Mouse (Mus musculus) retina, embryonic 14.5 days (tissue): Measurements from ENCODE around the gene Cntfr.

Experiments used
- DNase-seq: peaks from one replicate; pipeline ENCODE4 v3.0.0-alpha.2; 2015; ENCODE audit warnings: low spot score

The Cntfr gene

GRCm38 (mm10) chr4:41648627-41649026, 48.3 kb downstream of the Cntfr start:
- DNase-seq = no peak

GRCm38 (mm10) chr4:41648157-41648556, 48.7 kb downstream of the Cntfr start:
- DNase-seq = no peak

GRCm38 (mm10) chr4:41645488-41645887, 51.4 kb downstream of the Cntfr start:
- peak; percentile 72 for DNase-seq

GRCm38 (mm10) chr4:41641199-41641822, 55.6 kb downstream of the Cntfr start:
- no peak for DNase-seq

- DNase-seq = peak; percentile 96
Observed at GRCm38 (mm10) chr4:41639913-41640507, 56.9 kb downstream of the Cntfr start, which contains the start of gene Enho. Gene Enho (minus strand): TSS chr4:41640324.

- no peak for DNase-seq
Observed at GRCm38 (mm10) chr4:41639214-41639841, 57.6 kb downstream of the Cntfr start.

- no peak for DNase-seq
Observed at GRCm38 (mm10) chr4:41638828-41639213, 58.1 kb downstream of the Cntfr start.

- DNase-seq = no peak
Observed at GRCm38 (mm10) chr4:41638186-41638731, 58.6 kb downstream of the Cntfr start.

- DNase-seq = no peak
Observed at GRCm38 (mm10) chr4:41636882-41637635, 59.8 kb downstream of the Cntfr start.

- no peak for DNase-seq
Observed at GRCm38 (mm10) chr4:41636366-41636765, 60.5 kb downstream of the Cntfr start.

- DNase-seq = peak; percentile 57
Observed at GRCm38 (mm10) chr4:41635906-41636305, 61.0 kb downstream of the Cntfr start.

GRCm38 (mm10) chr4:41635224-41635623, 61.7 kb downstream of the Cntfr start:
- DNase-seq = no peak

- DNase-seq = no peak
Observed at GRCm38 (mm10) chr4:41634631-41635030, 62.3 kb downstream of the Cntfr start.

GRCm38 (mm10) chr4:41633001-41633400, 63.9 kb downstream of the Cntfr start:
- no peak for DNase-seq

GRCm38 (mm10) chr4:41631390-41631789, 65.5 kb downstream of the Cntfr start:
- DNase-seq = no peak

- DNase-seq = no peak
Observed at GRCm38 (mm10) chr4:41630196-41630595, 66.7 kb downstream of the Cntfr start.

GRCm38 (mm10) chr4:41628202-41628927, 68.5 kb downstream of the Cntfr start:
- peak; percentile 77 for DNase-seq

- DNase-seq = no peak
Observed at GRCm38 (mm10) chr4:41622071-41622470, 74.8 kb downstream of the Cntfr start.

- DNase-seq = peak; percentile 55
Observed at GRCm38 (mm10) chr4:41618916-41619746, 77.8 kb downstream of the Cntfr start.

- DNase-seq = no peak
Observed at GRCm38 (mm10) chr4:41615661-41616599, 81.0 kb downstream of the Cntfr start.
